Mouse (Mus musculus): Measurements from ENCODE around the gene Il22ra1. TPM values are rescaled to one million over a fixed set of nuclear protein-coding genes. Genes with fewer than 3 reads are reported as not detected.
A peak's percentile ranks its signal among the peaks of the same experiment; 100 is the strongest.

The Il22ra1 gene
- polyA plus RNA-seq, 1 experiment from 2014 or later: 0.39 TPM

GRCm38 (mm10) chr4:135768572-135769526 lies 40.9 kb downstream of the Il22ra1 start:
- H3K9ac ChIP-seq (replicated peaks): no peak overlapping the region
- H3K27me3 ChIP-seq (ENCODE audit: insufficient read depth, low read length): no peaks in the 10 kb centered on the region
- H3K36me3 ChIP-seq (replicated peaks; ENCODE audit: insufficient read depth, low read length): no peaks in the 10 kb centered on the region
- no peak overlapping the region for H3K4me2 ChIP-seq (ENCODE audit: low read depth, low read length)
- WGBS (ENCODE audit: insufficient replicate concordance): 61% methylated on average over 14 of the region's 14 CpGs
- no peak overlapping the region for H3K27ac ChIP-seq (ENCODE audit: low read depth)
- peak; percentile 62 for DNase-seq
- peak; percentile 82 for TF ChIP-seq CTCF (IDR thresholded peaks at IDR 0.05; ENCODE audit: low read depth)
- no peak for TF ChIP-seq EP300 (IDR thresholded peaks at IDR 0.05; ENCODE audit: low read depth)
- no peaks in the 10 kb centered on the region for H3K9me3 ChIP-seq (ENCODE audit: low read length)
- H3K4me1 ChIP-seq (ENCODE audit: insufficient read depth): no peaks in the 10 kb centered on the region; the same call in 1 of the 2 replicates
- peak; percentile 41; the same call in 1 of the 2 replicates for ATAC-seq
- no peak overlapping the region for H3K4me3 ChIP-seq (ENCODE audit: low read depth, low read length)

- TF ChIP-seq CTCF (IDR thresholded peaks at IDR 0.05; ENCODE audit: low read depth) (no peak), EP300 (IDR thresholded peaks at IDR 0.05; ENCODE audit: low read depth) (no peak)
- Histone ChIP-seq H3K4me3 (ENCODE audit: low read depth, low read length) (no peak overlapping the region), H3K4me2 (ENCODE audit: low read depth, low read length) (no peak overlapping the region), H3K9me3 (ENCODE audit: low read length) (no peaks in the 10 kb centered on the region), H3K27me3 (ENCODE audit: insufficient read depth, low read length) (0 out of 2 replicates have a peak, but pooled peaks cover 3% of the 10 kb centered on the region), H3K9ac (replicated peaks) (no peak overlapping the region), H3K36me3 (replicated peaks; ENCODE audit: insufficient read depth, low read length) (no peaks in the 10 kb centered on the region), H3K27ac (ENCODE audit: low read depth) (no peak overlapping the region), H3K4me1 (ENCODE audit: insufficient read depth) (no peaks in the 10 kb centered on the region)
- 75% methylated on average over 18 of the region's 18 CpGs for WGBS (ENCODE audit: insufficient replicate concordance)
- no peak for DNase-seq
- no peak for ATAC-seq
These were observed 42.8 kb downstream of the Il22ra1 start for GRCm38 (mm10) chr4:135770611-135771305.

- Histone ChIP-seq H3K27me3 (ENCODE audit: insufficient read depth, low read length) (0 out of 2 replicates have a peak, but pooled peaks cover 3% of the 10 kb centered on the region), H3K9me3 (ENCODE audit: low read length) (no peaks in the 10 kb centered on the region), H3K27ac (ENCODE audit: low read depth) (no peak overlapping the region), H3K4me1 (ENCODE audit: insufficient read depth) (no peaks in the 10 kb centered on the region), H3K4me2 (ENCODE audit: low read depth, low read length) (no peak overlapping the region), H3K4me3 (ENCODE audit: low read depth, low read length) (no peak overlapping the region), H3K9ac (replicated peaks) (no peak overlapping the region), H3K36me3 (replicated peaks; ENCODE audit: insufficient read depth, low read length) (no peaks in the 10 kb centered on the region)
- 67% methylated on average over 6 of the region's 6 CpGs for WGBS (ENCODE audit: insufficient replicate concordance)
- no peak for ATAC-seq
- no peak for DNase-seq
- TF ChIP-seq CTCF (IDR thresholded peaks at IDR 0.05; ENCODE audit: low read depth) (no peak), EP300 (IDR thresholded peaks at IDR 0.05; ENCODE audit: low read depth) (no peak)
These were observed 43.6 kb downstream of the Il22ra1 start for GRCm38 (mm10) chr4:135771592-135771991.

- WGBS (ENCODE audit: insufficient replicate concordance): 66% methylated on average over 4 of the region's 4 CpGs
- no peak for ATAC-seq
These were observed 44.7 kb downstream of the Il22ra1 start for GRCm38 (mm10) chr4:135772671-135773070.

GRCm38 (mm10) chr4:135774496-135774895 lies 46.5 kb downstream of the Il22ra1 start:
- ATAC-seq (no peak), DNase-seq (no peak)
- H3K27ac ChIP-seq (ENCODE audit: low read depth): no peak overlapping the region
- 69% methylated on average over 8 of the region's 8 CpGs for WGBS (ENCODE audit: insufficient replicate concordance)
- no peaks in the 10 kb centered on the region for H3K9me3 ChIP-seq (ENCODE audit: low read length)
- no peak overlapping the region for H3K4me3 ChIP-seq (ENCODE audit: low read depth, low read length)
- H3K9ac ChIP-seq (replicated peaks): no peak overlapping the region
- no peak for TF ChIP-seq EP300 (IDR thresholded peaks at IDR 0.05; ENCODE audit: low read depth)
- TF ChIP-seq CTCF (IDR thresholded peaks at IDR 0.05; ENCODE audit: low read depth): no peak
- H3K27me3 ChIP-seq (ENCODE audit: insufficient read depth, low read length): 0 out of 2 replicates have a peak, but pooled peaks cover 3% of the 10 kb centered on the region
- H3K4me1 ChIP-seq (ENCODE audit: insufficient read depth): no peaks in the 10 kb centered on the region
- no peak overlapping the region for H3K4me2 ChIP-seq (ENCODE audit: low read depth, low read length)
- no peaks in the 10 kb centered on the region for H3K36me3 ChIP-seq (replicated peaks; ENCODE audit: insufficient read depth, low read length)

More at GRCm38 (mm10) chr4:135772671-135773070, 44.7 kb downstream of the Il22ra1 start:
- Histone ChIP-seq H3K27ac (ENCODE audit: low read depth) (no peak overlapping the region), H3K9me3 (ENCODE audit: low read length) (no peaks in the 10 kb centered on the region), H3K9ac (replicated peaks) (no peak overlapping the region), H3K27me3 (ENCODE audit: insufficient read depth, low read length) (0 out of 2 replicates have a peak, but pooled peaks cover 3% of the 10 kb centered on the region), H3K4me1 (ENCODE audit: insufficient read depth) (no peaks in the 10 kb centered on the region), H3K4me2 (ENCODE audit: low read depth, low read length) (no peak overlapping the region), H3K4me3 (ENCODE audit: low read depth, low read length) (no peak overlapping the region), H3K36me3 (replicated peaks; ENCODE audit: insufficient read depth, low read length) (no peaks in the 10 kb centered on the region)
- no peak for DNase-seq
- TF ChIP-seq EP300 (IDR thresholded peaks at IDR 0.05; ENCODE audit: low read depth) (no peak), CTCF (IDR thresholded peaks at IDR 0.05; ENCODE audit: low read depth) (no peak)

GRCm38 (mm10) chr4:135776850-135777249 lies 48.9 kb downstream of the Il22ra1 start:
- DNase-seq: no peak
- no peak overlapping the region for H3K4me3 ChIP-seq (ENCODE audit: low read depth, low read length)
- H3K9ac ChIP-seq (replicated peaks): no peak overlapping the region
- H3K36me3 ChIP-seq (replicated peaks; ENCODE audit: insufficient read depth, low read length): no peaks in the 10 kb centered on the region
- TF ChIP-seq EP300 (IDR thresholded peaks at IDR 0.05; ENCODE audit: low read depth) (no peak), CTCF (IDR thresholded peaks at IDR 0.05; ENCODE audit: low read depth) (no peak)
- ATAC-seq: no peak
- 76% methylated on average over 4 of the region's 4 CpGs for WGBS (ENCODE audit: insufficient replicate concordance)
- no peak overlapping the region for H3K27ac ChIP-seq (ENCODE audit: low read depth)
- H3K27me3 ChIP-seq (ENCODE audit: insufficient read depth, low read length): 0 out of 2 replicates have a peak, but pooled peaks cover 3% of the 10 kb centered on the region
- no peaks in the 10 kb centered on the region for H3K9me3 ChIP-seq (ENCODE audit: low read length)
- H3K4me1 ChIP-seq (ENCODE audit: insufficient read depth): no peaks in the 10 kb centered on the region
- no peak overlapping the region for H3K4me2 ChIP-seq (ENCODE audit: low read depth, low read length)
